Mouse (Mus musculus) urinary bladder, postnatal 10 days (tissue): ENCODE data around the gene Kcnc3.

Experiments
- DNase-seq: peaks from one replicate; pipeline ENCODE4 v3.0.0; 2022; ENCODE audit warnings: low spot score

Kcnc3 gene

DNA sequence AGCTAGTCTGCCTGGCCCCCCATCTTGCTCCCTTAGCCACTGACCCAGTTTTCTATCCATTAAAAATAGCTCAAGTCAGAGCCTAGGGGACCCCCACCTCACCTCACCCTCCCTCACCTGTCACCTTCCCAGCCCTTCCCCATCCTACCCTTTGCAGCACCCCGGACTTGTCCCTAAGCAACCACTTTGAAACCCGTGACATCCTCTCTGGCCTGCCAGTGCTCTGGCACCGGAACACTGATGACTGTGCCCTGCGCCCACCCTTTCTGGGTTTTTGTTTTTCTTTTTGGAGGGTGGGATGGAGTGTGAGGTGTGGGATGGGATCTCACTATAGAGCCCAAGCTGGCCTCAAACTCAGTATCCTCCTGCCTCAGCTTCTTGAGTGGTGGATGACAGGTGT is 7.2 kb downstream of the Kcnc3 start:
- DNase-seq, result no peak

DNA sequence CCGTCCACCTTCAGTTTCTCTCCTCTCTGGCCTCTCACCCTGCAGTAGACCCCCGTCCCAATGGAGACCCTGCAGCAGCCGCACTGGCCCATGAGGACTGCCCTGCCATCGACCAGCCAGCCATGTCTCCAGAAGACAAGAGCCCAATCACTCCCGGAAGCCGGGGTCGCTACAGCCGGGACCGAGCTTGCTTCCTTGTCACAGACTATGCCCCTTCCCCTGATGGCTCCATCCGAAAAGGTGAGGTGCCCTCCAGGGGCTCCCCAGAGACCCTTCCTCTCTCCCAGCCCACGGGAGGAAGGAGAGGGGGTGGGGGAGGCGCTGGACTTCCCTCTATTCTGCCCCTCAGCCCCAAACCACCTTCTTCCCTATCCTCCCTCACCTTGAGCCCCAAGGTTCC is 7.9 kb downstream of the Kcnc3 start:
- DNase-seq, result no peak

DNA sequence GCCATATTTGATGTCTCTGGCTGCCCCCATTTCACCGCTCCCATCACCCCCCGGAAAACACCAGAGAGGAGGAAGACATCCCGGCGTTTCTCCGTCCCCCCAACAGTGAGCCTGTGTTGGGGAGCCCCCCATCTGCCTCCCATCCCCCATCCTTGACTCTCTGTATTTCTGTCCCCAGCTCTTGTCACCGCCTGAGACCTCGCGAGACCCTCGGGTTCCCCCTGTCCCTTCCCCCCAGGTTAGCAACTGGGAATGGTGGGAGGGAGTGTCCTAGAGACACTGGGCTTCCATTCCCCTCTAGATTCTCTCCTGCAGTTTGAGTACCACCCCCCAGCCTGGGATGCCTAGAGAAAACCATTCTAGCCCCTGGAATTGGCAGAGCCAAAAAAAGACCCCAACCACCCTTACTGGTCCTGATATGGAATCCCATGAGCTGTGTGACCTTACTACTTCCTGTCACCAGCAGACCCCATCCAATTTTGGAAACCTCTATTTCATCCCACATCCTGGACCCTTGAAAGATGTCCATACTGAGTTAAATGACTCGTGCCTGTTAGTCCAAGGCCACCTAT is 10.3 kb downstream of the Kcnc3 start:
- no peak for DNase-seq

DNA sequence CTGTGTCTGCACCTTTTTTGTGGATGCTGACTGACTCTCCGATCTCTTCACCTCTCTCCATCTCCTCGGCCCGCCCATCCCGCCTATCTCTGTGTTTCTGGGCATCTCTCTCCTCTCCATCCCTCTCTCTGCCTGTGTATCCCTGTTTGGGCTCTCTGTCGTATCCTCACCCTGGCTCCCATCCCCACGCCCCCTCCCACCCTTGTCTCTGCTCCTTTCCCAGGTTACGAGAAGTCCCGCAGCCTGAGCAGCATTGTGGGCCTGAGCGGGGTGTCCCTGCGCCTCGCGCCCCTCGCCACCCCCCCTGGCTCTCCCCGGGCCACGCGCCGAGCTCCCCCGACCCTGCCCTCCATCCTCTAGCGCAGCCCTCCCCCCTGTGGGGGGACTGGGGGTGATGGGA is 11.2 kb downstream of the Kcnc3 start:
- no peak for DNase-seq

DNA sequence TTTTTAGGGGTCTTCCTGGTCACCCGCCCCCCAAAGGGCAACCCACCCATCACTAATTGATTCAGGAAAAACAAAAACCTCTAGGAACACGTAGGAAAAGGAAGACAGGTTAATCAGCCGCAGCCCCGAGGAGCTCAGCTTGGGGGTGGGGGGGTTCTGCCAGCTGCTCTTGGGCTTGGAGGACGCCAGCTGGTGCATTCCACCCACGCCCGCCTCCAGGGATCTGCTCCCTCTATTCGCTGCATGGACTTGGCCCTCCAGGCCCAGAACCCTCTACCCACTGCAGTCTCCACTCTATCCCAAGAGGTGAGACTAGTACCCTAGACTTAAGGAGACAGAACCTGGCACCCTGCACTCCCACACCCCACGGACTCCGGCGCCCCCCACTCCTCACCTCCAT is 12.0 kb downstream of the Kcnc3 start:
- no peak for DNase-seq

DNA sequence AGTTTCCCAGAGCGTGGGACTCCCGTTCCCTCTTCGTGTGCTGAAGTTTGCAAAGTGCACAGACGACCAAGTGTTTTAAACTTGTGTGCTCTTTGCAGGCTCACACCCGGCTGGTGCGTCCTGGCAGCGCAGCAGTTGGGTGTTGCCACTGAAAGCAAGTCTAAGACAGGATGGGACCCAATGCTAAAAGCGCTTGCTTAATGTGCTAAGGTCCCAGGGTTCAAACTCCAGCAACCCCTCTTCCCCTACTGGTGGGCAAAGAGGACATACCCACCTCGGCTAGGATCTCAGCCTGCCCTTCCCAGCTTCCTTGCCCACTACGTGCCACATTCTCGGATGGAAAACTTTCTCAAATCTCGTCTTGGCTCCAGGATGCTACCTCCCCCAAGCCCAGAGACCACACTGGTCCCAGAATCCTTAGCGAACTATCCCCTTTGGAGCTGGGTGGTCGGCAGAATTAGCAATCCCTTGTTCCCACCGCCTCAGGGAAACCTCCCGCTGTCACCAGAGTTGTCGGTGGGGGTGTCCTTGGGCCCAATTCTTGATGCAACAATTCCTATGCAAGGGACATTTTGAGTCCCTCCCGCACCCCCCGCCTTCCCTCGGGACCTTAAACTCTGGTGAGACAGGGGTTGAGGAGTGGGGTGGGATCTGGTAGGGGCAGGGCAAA is 12.9 kb downstream of the Kcnc3 start:
- DNase-seq, result no peak

DNA sequence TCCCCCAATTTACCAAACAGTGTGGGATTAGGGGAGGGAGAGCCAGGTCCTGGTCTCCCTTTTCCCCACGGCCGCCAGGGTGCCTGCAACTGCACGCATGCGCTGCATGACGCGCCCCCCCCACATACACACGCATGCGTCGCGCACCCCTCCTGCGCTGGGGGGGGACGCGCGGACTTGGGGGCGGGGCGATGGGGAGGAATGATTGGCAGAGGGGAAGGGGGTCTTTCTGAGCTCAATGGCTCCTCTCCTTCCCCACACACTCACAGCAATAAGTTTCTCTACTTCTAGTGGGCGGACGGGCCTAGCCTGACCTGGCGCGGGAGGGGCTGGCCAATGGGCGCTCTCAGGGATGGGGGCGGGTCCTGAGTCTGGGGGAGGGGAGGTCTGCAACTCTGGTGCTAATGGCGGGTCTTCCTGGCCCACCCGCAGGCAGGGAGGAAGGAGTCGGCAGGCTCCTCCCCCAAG is 13.7 kb downstream of the Kcnc3 start:
- no peak for DNase-seq

DNA sequence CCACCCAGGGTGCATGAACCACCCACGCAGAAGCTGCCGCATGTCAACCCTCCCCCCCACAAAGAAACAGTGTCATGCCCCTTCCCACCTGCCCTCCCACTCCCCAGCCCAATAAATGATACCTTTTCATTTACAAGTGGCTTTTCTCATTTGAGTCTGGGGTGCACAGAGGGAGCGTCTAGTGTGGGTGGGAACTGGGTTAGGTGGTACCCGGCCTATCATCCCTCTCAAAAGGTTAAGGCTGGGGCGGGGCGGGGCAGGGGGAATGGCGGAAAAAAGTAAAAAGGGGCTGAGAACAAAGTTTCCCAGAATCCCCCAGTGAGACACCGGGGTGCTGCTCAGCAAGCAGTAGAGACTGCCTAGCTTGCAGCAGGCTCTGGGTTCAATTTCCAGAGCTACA is 14.2 kb downstream of the Kcnc3 start:
- no peak for DNase-seq

DNA sequence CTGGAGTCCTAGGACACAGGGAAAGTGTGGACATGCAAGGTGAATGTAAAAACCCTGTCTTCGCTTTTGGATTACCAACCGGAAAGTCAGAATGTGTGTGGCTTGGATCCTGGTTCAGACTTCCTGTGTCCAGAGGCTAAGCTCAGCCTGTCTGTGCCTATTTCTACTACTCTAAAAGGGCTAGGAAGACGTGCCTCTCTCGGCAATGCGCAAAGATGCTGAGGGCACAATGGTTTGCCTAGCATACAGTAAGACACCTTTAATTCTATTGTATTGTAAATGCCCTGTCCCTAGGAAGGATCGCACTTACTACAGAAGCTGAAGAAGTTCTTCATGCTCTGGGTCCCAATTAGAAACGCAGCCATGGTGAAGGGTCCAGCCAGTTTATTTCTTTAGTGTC is 15.0 kb downstream of the Kcnc3 start:
- DNase-seq, result no peak

DNA sequence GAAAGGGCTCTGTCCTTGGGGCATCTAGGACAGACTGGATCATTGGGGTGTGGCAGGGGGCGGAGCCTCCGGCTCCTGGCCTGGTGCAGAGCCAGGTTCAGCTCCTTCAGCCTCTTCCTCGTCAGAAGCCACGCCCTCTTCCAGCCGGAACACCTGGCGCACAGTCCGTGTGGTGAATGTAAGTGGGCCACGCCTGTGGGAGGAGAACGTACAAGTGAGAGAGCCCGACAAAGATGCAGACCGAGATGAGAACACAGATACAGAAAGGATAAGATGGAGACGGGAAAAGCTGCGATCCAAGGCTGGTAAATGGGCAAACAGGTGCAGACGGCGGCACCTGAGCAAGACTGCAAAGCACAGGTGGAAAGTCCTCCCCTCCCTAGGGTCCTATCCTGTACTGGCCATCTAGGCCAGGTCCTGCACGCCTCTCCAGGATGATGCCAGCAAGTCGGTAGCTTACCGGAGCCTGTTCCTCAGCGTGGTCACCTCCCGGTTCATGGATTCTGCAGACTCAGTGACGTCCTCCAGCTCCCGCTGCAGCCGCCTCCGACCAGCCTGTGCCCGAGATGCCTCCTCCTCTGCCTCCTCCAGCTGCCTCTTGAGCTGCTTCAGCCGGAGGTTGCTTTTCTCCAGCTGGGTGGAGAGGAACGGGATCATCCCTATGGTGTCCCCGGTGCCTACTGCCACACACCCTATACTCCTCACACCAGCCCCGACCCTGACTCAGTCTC is 15.9 kb downstream of the Kcnc3 start:
- no peak for DNase-seq

DNA sequence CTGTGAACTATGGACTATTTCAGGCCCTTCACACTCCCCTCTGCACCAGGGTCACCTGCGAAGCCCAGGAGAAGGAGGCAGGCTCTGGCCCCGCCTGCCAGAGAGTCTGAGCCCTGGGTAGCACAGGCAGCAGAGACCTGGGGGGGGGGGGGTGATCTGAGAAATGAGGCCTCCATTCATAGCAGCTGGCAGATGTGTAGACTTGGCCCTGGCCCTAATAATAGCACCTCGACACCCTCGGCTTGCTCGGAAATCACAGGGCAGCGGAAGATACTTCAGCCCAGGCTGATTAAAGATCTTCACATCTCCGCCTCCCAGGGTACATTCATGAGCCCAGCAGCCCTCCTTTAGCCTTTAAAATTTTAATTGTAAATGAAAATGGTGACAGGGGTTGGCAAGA is 21.7 kb downstream of the Kcnc3 start:
- DNase-seq, result no peak

DNA sequence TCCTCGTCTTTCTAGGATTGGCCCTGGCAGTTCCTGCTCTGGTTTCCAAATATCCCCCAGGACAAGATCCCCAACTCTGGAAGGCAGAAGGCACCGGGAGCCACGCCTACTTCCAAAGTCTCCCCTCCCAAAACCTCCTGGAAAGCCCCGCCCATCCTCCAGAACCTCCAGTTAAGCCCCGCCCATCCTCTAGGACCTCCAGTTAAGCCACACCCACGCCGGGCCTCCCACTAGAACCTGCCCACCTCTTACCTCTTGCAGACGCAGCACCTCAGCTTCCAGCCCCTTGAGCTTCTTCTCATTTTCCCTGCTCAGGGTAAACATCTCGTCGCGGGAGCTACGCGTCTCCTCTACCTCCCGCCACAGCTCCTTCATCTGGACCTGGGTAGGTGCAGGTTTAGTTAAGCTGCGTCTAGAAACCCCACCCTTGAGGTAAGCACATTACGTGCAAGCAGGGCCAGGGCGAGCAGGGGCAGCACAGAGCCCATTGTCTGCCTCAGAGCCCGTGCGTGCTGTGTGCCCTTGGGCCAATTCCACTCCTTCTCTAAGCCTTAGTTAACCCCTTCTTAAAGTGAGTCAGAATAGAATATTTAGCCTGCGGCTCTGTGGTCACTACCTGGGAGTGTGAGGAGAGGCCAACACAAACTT is 23.7 kb downstream of the Kcnc3 start:
- no peak for DNase-seq

DNA sequence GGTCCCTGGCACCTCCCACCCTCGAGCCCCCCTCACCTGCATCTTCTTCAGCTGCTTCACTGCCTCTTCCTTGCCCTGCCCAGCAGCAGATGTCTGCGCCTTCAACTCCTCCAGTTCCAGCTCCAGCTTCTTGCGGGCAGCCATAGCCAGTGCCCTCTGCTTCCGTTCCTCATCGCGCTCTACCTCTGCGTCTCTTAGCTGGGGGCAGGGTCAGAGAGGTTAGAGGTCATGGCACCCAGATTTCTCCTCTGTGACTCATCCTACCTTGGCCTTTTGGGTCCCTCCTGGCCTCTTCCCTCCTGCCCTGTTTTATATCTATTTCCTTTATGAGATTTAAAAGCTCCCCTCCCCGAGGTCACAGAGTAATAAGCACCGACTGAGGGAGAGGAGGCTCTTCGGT is 24.8 kb downstream of the Kcnc3 start:
- no peak for DNase-seq

DNA sequence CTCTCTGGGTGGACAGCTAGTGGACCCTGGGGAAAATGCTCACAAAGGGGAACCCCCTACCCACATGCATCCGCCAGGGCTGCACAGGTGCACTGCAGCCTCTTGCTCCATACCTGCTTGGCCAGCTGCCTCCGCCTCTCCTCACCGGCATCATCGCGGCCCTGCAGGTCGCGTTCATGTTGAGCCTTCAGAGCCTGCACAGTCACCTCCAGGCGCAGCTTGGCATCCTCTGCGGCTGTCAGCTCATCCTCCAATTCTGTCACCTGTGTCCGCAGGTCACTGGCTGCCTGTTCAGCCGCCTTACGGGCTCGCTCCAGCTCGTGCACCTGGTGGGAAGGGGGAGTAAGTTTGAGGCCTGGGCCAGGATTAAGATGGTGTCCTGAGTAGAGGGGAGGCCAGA is 25.5 kb downstream of the Kcnc3 start:
- DNase-seq, result no peak

DNA sequence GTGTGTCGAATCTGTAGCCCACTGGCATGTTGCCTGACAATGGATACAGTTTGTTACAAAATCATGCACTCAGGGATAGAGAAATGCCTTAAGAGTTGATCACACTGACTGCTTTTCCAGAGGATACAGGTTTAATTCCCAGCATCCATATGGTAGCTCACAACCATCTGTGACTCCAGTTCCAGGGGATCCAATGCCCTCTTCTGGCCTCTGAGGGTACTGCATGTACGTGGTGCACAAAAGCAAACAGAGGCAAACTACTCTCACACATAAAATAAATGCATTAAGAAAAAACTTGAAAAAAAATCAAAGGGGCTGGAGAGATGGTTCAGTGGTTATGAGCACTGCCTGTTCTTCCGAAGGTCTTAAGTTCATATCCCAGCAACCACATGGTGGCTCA is 26.6 kb downstream of the Kcnc3 start:
- no peak for DNase-seq

DNA sequence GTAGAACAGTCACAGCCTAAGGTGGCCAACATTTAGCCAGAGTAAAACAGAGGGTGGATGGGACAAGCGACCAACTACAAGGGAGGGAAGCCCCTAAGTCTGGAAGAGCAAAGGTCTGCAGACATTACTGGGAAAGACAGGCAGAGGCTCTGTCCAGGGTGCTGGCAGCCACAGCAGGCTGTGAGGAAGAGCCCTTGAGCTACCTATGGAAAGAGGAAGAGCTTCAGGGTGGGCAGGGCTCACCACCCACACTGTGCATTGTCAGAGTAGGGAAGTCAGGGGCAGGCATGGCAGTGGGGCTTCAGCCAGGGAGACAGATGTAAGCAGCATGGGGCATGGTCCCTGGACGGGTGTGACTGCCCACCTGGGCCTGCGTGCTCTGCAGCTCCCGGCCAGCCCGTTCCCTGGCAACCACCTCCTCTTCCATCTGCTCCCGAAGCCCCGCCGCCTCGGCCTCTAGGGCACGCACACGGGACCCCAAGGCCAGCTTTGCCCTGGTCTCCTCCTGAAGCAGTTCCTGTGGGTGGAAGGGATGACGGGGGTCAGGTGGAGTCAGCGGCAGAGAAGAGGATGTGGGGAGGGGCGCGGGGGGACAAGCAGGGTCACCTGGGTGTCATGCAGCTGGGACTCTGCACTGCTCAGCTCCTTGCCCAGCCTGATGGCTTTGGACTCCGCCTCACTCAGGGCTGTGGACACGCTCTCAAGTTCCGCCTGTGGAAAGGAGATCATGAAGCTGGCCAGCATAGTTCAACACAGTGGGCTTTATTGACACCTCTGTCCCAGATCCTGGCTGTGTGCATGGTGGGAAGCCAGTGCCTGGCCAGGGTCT is 33.5 kb downstream of the Kcnc3 start:
- DNase-seq, result no peak

DNA sequence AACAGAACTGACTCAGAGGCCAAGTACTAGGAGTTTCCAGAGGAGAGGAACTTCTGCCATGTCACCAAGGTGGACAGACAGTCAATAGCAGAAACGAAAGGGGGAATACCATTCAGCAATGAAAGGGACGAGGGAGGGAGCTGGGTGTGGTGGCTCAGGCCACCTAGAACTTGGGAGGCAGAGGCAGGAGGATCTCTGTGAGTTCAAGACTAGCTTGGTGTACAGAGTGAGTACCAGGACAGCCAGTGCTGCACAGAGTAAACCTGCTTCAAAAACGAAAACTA is 34.0 kb downstream of the Kcnc3 start:
- DNase-seq, result no peak

DNA sequence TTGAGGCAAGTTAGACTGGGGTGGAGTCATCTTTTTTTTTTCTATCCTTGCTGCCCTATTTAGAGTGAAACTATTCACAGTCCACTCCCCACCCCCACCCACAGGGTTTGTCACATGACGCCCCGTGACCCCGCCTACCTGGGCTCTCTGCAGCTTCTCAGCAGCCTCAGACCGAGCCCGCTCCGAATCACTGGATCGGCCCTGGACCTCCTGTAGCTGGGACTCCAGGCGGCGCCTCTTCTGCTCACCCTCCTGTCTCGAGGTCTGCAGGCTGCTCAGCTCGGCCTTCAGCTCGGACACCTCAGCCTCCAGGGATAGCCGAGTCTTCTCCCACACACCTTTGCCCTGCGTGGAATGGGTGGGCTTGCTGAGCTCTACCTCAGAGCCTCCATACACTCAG is 34.4 kb downstream of the Kcnc3 start:
- no peak for DNase-seq

DNA sequence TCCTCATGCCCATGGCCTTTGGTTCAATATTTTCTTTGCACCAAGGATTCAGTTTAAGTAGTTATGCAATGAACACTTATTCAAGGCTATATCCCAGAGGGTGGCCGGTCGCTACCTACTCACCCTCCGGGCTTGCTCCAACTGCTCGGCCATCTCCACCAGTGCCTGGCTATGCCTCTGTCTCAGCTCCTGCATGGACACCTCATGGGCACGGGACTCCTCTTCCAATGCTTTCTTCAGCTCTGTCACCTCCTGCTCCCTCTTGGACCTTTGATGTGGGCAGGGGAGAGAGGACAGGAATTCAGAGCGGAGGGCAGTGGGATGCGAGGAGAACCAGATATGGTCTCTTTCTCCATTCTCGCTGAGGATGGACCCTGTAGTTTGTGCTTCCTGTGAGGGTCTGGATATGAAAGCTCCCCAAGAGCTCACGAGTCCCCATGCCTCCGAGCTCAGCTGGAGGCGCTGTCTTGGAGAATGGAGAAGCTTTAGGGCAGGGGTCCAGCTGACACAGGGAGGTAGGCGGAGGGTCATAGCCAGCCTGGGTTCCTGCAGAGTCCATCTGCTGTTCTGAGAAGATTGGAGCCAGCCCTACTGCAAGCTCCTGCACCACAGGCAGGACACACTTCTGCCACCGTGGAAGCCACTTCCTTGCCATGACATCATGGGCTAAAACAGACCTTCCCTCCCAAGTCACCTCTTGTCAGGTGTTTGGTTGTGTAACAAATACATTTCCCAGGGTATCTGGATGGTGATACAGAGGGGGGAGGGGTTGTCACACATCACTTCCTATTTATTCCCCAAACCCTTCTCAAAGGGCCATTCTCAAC is 35.0 kb downstream of the Kcnc3 start:
- no peak for DNase-seq

DNA sequence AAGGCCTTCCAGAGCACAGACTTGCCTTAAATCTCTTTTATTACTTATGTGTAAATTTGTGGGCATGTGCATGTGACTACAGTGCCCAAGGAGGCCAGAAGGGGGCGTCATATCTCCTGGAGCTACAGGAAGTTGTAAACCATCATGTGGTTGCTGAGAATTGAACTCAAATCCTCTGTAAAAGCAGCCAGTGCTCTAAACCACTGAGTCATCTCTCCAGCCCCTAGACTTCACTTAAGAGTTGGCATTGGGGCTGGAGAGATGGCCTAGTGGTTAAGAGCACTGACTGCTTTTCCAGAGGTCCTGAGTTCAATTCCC is 35.6 kb downstream of the Kcnc3 start:
- no peak for DNase-seq

DNA sequence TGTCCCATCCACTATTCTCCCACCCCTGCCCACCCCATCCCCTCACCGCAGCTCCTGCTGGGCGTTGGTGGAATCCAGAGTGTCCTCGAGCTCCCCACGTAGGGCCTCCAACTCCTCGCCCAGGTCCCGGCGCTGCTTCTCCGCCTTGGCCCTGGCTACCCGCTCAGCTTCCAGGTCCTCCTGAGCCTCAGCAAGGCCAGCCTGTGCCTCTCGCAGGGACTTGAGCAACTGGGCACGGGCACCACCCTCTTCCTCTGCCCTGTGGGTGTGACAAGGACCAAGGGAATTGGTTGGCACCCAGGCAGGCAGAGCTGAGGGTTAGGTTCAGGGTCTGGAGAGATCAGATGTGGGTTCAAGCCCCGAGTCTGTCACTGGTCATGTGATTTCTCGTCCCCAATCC is 36.5 kb downstream of the Kcnc3 start:
- DNase-seq, result no peak
